Mouse (Mus musculus): ENCODE data around the gene Gm8994.

DNA sequence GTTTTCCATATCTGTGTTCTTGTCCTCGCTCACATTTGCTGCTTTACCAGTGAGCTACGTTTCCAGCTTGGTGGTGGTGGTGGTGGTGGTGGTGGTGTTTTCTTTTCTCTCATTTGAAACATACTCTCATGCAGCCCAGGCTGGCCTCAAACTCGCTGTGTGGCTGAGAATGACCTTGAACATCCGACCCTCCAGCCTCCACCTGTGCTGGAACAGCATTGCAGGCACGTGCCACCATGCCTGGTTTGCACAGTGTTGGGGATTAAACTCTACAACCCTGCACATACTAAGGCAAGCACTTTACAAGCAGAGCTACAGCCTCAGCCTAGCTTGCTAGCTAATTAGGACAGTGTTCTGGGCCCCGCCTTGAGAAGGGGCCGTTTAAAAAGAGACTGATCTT is 18.3 kb downstream of the Gm8994 start:
- TF ChIP-seq POLR2A (IDR thresholded peaks at IDR 0.05; ENCODE audit: borderline replicate concordance, control insufficient read depth, low read depth, low read length) (no peak), CTCF (IDR thresholded peaks at IDR 0.05; ENCODE audit: control insufficient read depth, insufficient read depth, low read length) (no peak)

Measured in bone marrow, adult 2 months (tissue).